Mouse (Mus musculus) cerebellum, adult 2 months (tissue): ENCODE results near the gene Rgs10.

ENCODE experiments used
- CTCF ChIP-seq: fragments of 200-500 bp; IDR thresholded peaks from 2 replicates; pipeline ENCODE4 v1.5.1; 2011; ENCODE audit warnings: low read depth, mild to moderate bottlenecking, control low read depth, low read length, moderate library complexity, borderline replicate concordance; ENCODE audit not compliant: insufficient read depth
- POLR2A ChIP-seq: fragments of 200-500 bp; IDR thresholded peaks from 2 replicates; pipeline ENCODE4 v1.6.1; 2011; ENCODE audit warnings: low read length, control low read depth, borderline replicate concordance; ENCODE audit not compliant: insufficient read depth

GRCm38 (mm10) chr7:128403128-128403527 lies 15.4 kb downstream of the Rgs10 start:
- no peak for TF ChIP-seq CTCF
- TF ChIP-seq POLR2A, result no peak
